Mouse (Mus musculus): Measurements from ENCODE around the gene Mrpl50. TPM values are rescaled to one million over a fixed set of nuclear protein-coding genes. Genes with fewer than 3 reads are reported as not detected.

Mrpl50 gene
- total and polyA plus RNA-seq, 3 experiments: 39.1 to 54.5 TPM; not detected in 1

DNA sequence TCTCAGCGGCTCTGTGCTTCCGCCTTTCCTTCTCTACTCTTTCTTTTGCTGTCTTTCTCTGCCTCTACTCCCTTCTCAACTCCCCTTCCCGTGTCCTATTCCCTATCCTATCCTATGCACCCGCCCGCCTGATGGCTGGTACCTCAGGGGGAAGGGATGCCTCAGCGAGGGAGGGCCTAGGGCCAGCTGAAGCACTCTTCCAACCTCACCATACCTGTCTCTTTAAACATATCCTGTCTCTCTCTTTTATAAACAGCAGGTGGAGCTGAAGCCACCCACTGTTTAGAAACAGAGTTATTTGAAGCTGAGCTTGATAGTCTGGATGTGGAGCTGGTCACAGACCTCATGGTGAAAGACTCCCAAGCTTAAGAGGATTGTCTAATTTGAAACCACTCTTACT, 53.5 kb downstream of the Mrpl50 start:
- Histone ChIP-seq H3K4me1 (ENCODE audit: control insufficient read depth in 1 of 2, insufficient read depth in 2 of 2, low read length in 2 of 2) (no peaks in the 10 kb centered on the region), H3K9me3 (replicated peaks; ENCODE audit: insufficient read depth, low read length) (no peaks in the 10 kb centered on the region), H3K79me2 (ENCODE audit: control insufficient read depth, insufficient read depth, low read length, poor library complexity) (no peaks in the 10 kb centered on the region), H3K27me3 (ENCODE audit: control insufficient read depth in 1 of 2, insufficient read depth in 2 of 2, low read length in 2 of 2) (no peaks in the 10 kb centered on the region), H3K27ac (ENCODE audit: control insufficient read depth, low read depth, low read length) (no peak overlapping the region), H3K9ac (ENCODE audit: control insufficient read depth, low read depth, low read length, poor library complexity, severe bottlenecking) (no peak overlapping the region), H3K4me3 (ENCODE audit: control insufficient read depth in 1 of 2, insufficient read depth in 1 of 2, low read depth in 2 of 2, low read length in 2 of 2) (no peak overlapping the region), H3K36me3 (ENCODE audit: control insufficient read depth in 1 of 2, insufficient read depth in 2 of 2, low read length in 2 of 2) (no peaks in the 10 kb centered on the region)
- no peak for DNase-seq (ENCODE audit: low read depth, low spot score)
- TF ChIP-seq MAX (IDR thresholded peaks at IDR 0.05; ENCODE audit: low read length): no peak
- TF ChIP-seq SMC3 (IDR thresholded peaks at IDR 0.05; ENCODE audit: low read depth, low read length): 0 out of 2 replicates have a peak, but pooled peaks have one; percentile 4
- TF ChIP-seq USF2 (IDR thresholded peaks at IDR 0.05; ENCODE audit: borderline replicate concordance in 1 of 2, insufficient read depth in 1 of 2, low read depth in 1 of 2, low read length in 2 of 2): no peak

Other genes with a start within 250 kb of the Mrpl50 start
- gene Acnat2, start 112.9 kb downstream of the Mrpl50 start, total RNA-seq (2012; rRNA removed): not detected in 2 replicates
- not detected for gene Acnat2, start 112.9 kb downstream of the Mrpl50 start, polyA plus RNA-seq (2012; ENCODE audit: insufficient read depth in 1 of 2, insufficient read length in 2 of 2, low read depth in 1 of 2, low replicate concordance in 2 of 2, missing spikeins in 1 of 2)
- not detected in 2 replicates for gene Acnat1, start 47.2 kb downstream of the Mrpl50 start, total RNA-seq (2012; rRNA removed)
- not detected for gene Acnat1, start 47.2 kb downstream of the Mrpl50 start, polyA plus RNA-seq (2012; ENCODE audit: insufficient read depth in 1 of 2, insufficient read length in 2 of 2, low read depth in 1 of 2, low replicate concordance in 2 of 2, missing spikeins in 1 of 2)
- not detected in 2 replicates for gene Baat, start 14.5 kb downstream of the Mrpl50 start, total RNA-seq (2012; rRNA removed)
- under 1 TPM in 1 of 2 experiments, not detected in 1; 0.15 TPM for gene Baat, start 14.5 kb downstream of the Mrpl50 start, polyA plus RNA-seq (2012; ENCODE audit: insufficient read depth in 1 of 2, insufficient read length in 2 of 2, low read depth in 1 of 2, low replicate concordance in 2 of 2, missing spikeins in 1 of 2)
- 4.4 and 5.3 TPM in 2 replicates for gene Zfp189, start 83 bp upstream of the Mrpl50 start, total RNA-seq (2012; rRNA removed)
- gene Zfp189, start 83 bp upstream of the Mrpl50 start, polyA plus RNA-seq (2012; ENCODE audit: insufficient read depth in 1 of 2, insufficient read length in 2 of 2, low read depth in 1 of 2, low replicate concordance in 2 of 2, missing spikeins in 1 of 2): 1 to 10 TPM in 1 of 2 experiments, not detected in 1; 3.3 TPM
- not detected in 2 replicates for gene Aldob, start 28.5 kb upstream of the Mrpl50 start, total RNA-seq (2012; rRNA removed)
- not detected for gene Aldob, start 28.5 kb upstream of the Mrpl50 start, polyA plus RNA-seq (2012; ENCODE audit: insufficient read depth in 1 of 2, insufficient read length in 2 of 2, low read depth in 1 of 2, low replicate concordance in 2 of 2, missing spikeins in 1 of 2)
- gene Tmem246, start 76.8 kb upstream of the Mrpl50 start, total RNA-seq (2012; rRNA removed): 2.6 and 2.9 TPM in 2 replicates
- gene Tmem246, start 76.8 kb upstream of the Mrpl50 start, polyA plus RNA-seq (2012; ENCODE audit: insufficient read depth in 1 of 2, insufficient read length in 2 of 2, low read depth in 1 of 2, low replicate concordance in 2 of 2, missing spikeins in 1 of 2): 10 to 100 TPM in 1 of 2 experiments, not detected in 1; 11.1 TPM
- 37.7 and 40.8 TPM in 2 replicates for gene Rnf20, start 110.9 kb upstream of the Mrpl50 start, total RNA-seq (2012; rRNA removed)
- 10 to 100 TPM; 43.1 to 58.1 TPM for gene Rnf20, start 110.9 kb upstream of the Mrpl50 start, polyA plus RNA-seq (2012; ENCODE audit: insufficient read depth in 1 of 2, insufficient read length in 2 of 2, low read depth in 1 of 2, low replicate concordance in 2 of 2, missing spikeins in 1 of 2)
- not detected in 2 replicates for gene Ppp3r2, start 160.9 kb upstream of the Mrpl50 start, total RNA-seq (2012; rRNA removed)
- gene Ppp3r2, start 160.9 kb upstream of the Mrpl50 start, polyA plus RNA-seq (2012; ENCODE audit: insufficient read depth in 1 of 2, insufficient read length in 2 of 2, low read depth in 1 of 2, low replicate concordance in 2 of 2, missing spikeins in 1 of 2): not detected

Measured in MEL (cell line).